Mouse (Mus musculus) heart, adult 9 months (tissue): ENCODE measurements around the gene Gm10318.

Source experiments
- DNase-seq, 2 experiments: peaks; one replicate each; pipeline ENCODE4 v3.0.0; 2022; ENCODE audit warnings: low spot score in 2 of 2

Gm10318 gene

GRCm38 (mm10) chr10:77852559-77852958, at the start of gene Gm10318:
Gene Gm10318, plus strand, starts transcription at chr10:77852859.
- no peak for DNase-seq

- no peak for DNase-seq
Observed at GRCm38 (mm10) chr10:77804095-77804494, 48.6 kb upstream of the Gm10318 start.

- no peak for DNase-seq
Observed at GRCm38 (mm10) chr10:77811743-77812142, 40.9 kb upstream of the Gm10318 start, which contains the start of gene Gm9507. Gene Gm9507, minus strand, starts transcription at chr10:77811843.

GRCm38 (mm10) chr10:77814382-77814781, 38.3 kb upstream of the Gm10318 start, which contains the start of gene Gm2696:
Gene Gm2696, plus strand, starts transcription at chr10:77814682.
- no peak for DNase-seq

GRCm38 (mm10) chr10:77815514-77815913, 37.1 kb upstream of the Gm10318 start:
- DNase-seq = no peak

DNA sequence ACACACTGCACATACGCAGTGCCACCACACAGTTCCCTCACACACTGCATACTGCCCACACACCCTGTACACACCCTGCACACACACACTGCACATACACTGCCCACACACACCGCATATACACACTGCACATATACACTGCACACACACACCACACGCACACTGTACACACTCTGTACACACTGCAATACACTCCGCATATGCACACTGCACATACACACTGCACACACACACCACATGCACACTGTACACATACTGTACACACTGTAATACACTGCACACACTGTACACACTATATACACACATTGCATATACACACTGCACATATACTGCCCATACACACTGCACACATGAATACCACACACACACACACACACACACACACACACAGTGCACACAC, 34.1 kb upstream of the Gm10318 start:
- DNase-seq = no peak

DNA sequence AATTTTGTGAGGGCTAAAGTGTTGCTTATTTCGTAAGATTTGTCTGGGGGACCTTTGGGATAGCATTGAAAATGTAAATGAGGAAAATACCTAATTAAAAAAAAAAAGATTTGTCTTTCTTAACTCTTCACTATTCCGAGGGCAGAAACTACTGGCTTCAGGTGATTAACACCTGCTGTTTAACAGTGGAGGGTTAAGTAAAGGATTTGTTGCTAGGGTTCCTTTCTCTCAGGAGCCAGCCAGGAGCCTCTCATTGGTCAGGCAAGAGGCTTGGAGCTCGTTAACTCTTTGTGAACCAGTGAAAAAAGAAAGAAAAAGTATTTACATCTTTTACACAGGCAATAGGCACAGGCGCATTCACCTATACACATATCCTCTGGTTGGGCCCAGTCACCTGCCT, 33.5 kb upstream of the Gm10318 start:
- no peak for DNase-seq

- DNase-seq = no peak
Observed at GRCm38 (mm10) chr10:77826951-77827350, 25.7 kb upstream of the Gm10318 start, which contains the start of gene Krtap10-4. Gene Krtap10-4, minus strand, starts transcription at chr10:77827095.

DNA sequence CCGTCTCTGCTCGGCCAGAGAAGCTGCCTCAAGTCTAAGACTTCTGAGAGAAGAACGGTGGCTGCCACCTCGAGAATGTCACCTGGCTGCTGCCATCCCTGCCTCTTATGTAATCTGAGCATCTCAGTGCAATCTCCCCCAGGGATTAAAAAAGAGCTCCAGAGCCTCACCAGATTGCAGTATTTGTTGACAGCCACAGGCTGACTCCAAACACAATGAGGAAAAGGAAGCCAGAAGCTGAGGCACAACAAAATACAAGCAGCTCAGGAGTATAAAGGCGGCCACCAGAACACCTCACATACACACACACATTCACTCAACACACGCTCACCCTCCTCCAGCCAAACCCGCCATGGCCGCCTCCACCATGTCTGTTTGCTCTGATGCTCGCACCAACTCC, 17.0 kb upstream of the Gm10318 start, which contains the start of gene Krtap10-10:
TSS of gene Krtap10-10 (plus strand) at position 301 of the 400 bp plus-strand sequence.
- no peak for DNase-seq

DNA sequence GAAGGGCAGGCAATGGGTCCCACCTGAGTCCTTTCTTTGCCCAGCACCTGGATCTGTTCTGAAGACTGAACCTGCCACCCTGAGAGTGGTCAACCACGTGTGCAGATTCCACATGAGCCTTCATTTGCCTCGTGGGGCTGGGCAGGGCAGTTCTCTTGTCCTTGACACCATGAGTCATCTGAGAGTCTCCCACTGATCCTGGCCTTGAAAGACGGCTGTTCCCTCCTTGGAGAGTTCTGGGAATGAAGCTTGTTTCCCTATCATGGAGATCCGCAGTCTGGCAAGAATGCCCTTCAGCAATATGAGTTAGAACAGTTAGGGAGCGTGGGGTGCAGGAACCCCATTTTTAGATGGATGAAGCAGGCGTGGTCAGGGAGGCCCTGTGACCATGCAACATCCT, 13.7 kb upstream of the Gm10318 start:
- no peak for DNase-seq

DNA sequence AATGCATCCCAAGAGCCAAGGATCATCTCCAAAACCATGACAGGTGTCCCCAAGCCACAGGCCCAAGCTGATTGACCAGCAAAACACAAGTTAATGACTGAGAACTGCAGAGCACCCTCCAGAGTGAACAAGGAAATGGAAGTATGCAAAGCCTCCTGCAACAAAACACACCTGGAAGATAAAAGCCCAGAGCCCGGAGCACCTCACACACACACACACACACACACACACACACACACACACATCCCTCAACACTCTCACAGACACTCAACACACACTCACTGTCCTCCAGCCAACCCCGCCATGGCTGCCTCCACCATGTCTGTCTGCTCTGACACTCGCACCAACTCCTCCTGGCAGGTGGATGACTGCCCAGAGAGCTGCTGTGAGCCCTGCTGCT, 6.2 kb upstream of the Gm10318 start, which contains the start of gene Gm36176:
TSS of gene Gm36176 (plus strand) at position 301 of the 400 bp plus-strand sequence.
- no peak for DNase-seq

DNA sequence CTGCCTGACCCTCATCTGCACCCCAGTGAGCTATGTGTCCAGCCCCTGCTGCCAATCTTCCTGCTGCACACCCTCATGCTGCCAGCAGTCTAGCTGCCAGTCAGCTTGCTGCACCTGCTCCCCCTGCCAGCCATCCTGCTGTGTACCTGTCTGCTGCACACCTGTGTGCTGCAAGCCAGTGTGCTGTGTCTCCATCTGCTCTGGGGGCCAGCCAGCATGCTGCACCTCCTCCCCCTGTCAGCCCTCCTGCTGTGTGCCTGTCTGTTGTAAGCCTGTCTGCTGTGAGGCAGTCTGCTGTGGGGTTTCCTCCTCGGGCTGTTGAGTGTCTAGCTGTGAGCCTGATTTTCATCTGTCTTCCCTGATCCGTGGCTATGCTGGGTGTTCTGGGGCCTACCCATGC, 5.7 kb upstream of the Gm10318 start:
- no peak for DNase-seq

DNA sequence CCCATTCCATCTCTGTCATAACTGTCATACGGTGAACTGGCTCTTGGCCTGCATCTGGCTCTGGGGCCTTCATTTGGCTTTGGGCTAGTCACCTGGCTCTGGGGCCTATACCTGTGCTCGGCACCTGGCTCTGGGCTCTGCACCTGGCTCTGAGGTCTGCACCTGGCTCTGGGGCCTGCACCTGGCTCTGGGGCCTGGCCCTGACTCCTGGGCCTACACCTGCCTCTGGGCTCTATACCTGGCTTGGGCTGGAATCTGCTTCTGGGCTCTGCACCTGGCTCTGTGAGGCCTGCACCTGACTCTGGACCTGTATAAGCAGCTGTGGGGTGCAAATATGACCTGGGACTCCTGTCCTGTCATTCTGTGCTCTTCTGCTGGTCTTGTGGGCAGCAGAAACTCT, 5.1 kb upstream of the Gm10318 start:
- no peak for DNase-seq

DNA sequence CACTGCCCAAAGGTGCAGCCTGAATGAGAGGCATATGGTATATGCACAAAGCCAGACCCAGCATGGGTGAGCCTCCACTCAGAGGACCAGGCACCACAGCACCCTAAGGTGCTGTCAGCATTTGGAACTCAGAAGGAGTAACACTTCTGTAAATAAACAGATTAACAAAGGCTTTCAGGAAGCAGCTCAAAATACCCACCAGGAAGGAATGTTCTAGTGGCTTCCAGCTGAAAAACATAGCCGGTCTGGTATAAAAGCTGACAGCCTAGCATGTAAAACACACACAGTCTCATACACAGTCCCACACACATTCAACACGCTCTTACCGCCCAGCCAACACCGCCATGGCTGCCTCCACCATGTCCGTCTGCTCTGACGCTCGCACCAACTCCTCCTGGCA, 9.0 kb downstream of the Gm10318 start, which contains the start of gene Gm3285:
TSS of gene Gm3285 (plus strand) at position 301 of the 400 bp plus-strand sequence.
- DNase-seq = no peak

DNA sequence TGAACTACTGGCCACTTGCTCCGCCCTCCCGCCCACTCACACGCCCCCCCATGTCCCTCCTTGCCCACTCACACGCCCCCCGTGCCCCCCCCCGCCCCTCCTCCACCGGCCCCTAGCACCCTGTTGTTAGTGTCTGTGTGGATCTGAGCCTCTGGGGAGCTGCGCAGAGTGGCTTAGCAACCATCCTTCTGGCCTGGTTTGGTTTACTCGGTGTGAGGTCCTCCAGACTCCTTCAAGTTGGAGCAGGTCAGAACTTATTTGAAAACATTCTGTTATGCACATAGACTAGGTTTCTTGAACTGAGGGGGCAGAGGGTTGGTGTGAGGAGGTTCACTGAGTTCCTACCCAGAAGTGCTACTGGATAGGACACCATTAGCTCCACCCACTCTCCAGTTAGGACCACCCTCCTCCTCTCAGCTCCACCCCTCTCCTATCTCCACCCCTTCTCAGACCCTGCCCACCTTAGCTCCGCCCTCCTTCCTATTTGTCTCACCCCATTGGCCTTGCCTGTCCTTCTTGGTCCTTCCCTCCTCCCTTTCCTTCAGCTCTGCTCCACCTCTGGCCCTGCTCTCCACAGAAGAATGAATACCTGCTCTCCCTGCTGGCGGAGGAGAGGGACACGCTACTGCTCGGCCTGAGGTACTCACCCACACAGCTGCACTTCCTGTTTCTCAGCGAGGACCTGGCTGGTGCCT, 11.6 kb downstream of the Gm10318 start:
- no peak for DNase-seq

DNA sequence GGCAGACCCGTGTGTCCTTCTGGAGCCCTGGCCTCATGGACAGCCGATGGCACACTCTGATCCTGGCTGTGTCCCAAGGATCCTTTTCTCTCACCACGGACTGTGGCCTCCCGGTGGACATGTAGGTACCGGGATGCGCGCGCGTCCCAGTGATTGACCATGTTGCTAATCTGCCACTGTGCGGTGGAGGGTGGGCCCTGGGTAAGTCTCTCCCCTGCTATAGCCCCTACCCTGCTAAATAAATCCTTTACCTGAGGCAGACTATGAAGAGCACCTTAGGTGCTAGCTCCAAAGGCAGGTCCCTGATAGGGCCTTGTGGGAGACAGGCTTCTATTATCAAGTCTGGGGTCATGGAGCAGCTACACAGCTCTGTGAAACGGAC, 12.1 kb downstream of the Gm10318 start:
- no peak for DNase-seq

DNA sequence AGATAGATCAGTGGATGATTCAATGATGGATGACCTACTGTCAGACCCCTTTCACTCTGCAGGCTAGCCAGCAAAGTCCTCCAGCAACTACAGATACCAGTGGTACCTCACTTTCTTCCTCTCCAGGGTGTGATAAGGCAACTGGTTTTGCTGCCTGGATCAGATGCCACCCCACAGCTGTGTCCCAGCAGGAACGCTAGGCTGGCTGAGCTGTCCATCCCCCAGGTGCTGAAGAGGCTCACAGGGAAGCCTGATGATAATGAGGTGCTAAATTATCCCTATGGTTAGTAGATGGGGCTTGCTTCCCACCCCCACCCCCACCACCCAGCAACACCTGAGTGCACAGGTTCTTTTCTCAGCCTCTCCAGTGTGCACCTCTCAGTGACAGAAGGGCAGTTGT, 14.9 kb downstream of the Gm10318 start:
- DNase-seq = no peak

DNA sequence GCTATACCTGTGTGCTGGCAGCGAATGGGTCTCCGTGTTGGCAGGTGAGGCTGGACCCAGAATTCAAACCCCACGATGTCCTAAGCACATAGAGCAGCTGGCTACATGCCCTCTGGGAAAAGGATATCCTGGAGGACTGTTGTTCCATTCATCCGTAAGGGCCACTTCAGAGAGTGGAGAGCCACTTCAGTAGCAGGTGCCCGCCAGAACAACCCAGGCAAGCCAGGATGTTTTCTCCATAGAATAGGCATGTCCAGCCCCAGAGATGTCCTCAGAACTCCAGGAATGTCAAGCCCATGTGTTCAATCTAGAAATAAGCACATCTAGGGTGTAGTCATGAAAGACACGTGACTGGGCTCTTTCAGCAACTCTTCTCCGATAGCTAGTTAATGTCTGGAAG, 17.0 kb downstream of the Gm10318 start:
- no peak for DNase-seq

GRCm38 (mm10) chr10:77878985-77879384, 26.3 kb downstream of the Gm10318 start:
- no peak for DNase-seq

DNA sequence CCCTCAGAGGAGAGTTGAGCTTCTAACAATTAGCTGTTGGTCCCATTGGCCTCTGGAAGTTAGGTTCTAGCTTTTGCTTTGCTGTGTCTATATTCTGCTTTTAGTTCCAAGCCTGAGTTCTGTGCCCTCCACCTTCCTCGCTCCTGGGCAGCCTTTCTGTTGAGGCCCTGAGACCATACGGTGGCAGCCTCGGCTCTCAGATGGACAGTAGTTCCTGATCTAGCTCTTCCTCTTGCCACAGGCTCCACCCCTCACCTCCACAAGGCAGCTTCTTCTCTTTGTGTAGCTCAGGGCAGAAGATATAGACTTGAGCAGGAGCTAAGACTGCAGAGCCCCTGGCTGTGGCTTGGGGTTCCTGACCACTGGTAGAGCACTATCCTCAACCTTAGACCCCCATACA, 27.6 kb downstream of the Gm10318 start:
- DNase-seq = no peak

DNA sequence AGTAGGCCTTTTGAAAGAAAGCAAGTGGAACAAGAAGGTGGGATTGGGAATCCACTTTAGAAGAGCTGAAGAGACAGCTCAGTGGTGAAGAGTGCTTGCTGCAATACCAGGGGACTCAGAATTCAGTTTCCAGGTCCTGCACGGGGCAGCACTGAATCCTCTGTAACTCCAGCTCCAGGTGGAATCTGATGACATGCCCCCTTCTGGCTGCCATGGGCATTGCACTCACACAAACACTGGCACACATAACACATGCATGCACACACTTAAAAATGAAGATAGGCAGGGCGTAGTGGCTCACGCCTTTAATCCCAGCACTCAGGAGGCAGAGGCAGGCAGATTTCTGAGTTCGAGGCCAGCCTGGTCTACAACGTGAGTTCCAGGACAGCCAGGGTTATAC, 29.9 kb downstream of the Gm10318 start:
- DNase-seq = no peak

GRCm38 (mm10) chr10:77886007-77886747, 33.5 kb downstream of the Gm10318 start:
- DNase-seq = no peak

- no peak for DNase-seq
Observed at GRCm38 (mm10) chr10:77890987-77891565, 38.4 kb downstream of the Gm10318 start.
